Comparison of ENCODE assay signal across 9 mouse cellular contexts in genomic region chr2:117450172-117450865, GRCm38 (mm10).
DNase-seq lines count a peak whose midpoint lies in the region; ATAC-seq and TF ChIP-seq lines count a peak whose summit lies in the region.
"Had no signal": no experiment of that assay in that cellular context is flagged by ENCODE, and none has a peak within 500 bp of the region (broad histone marks: within the 10 kb centered on the region; RNA-seq: fewer than 3 reads in every experiment).

No protein-coding gene starts in this region.

- H3K36me3 ChIP-seq in E14TG2a.4 (ENCODE audit: insufficient read depth, low read length) = no peaks in the 10 kb centered on the region
- H3K36me3 ChIP-seq: limb, embryonic 12.5 days had no signal

- no peaks in the 10 kb centered on the region for H3K9me3 ChIP-seq in E14TG2a.4 (ENCODE audit: low read length)
- H3K9me3 ChIP-seq: limb, embryonic 12.5 days had no signal

- intact Hi-C loops in heart, postnatal 14 days (cut with DNase I) = no loop called here

- H3K4me3 ChIP-seq in E14TG2a.4 (replicated peaks; ENCODE audit: low read length) = no peak overlapping the region
- H3K4me3 ChIP-seq: limb, embryonic 12.5 days had no signal

- ATAC-seq in inflammation-experienced regulatory T-cells, adult 6 months = peak; percentile 49
- ATAC-seq in erythroid progenitor cell, adult 5-6 weeks (replicated peaks; ENCODE audit: low FRiP score, poor library complexity, severe bottlenecking) = no peak

- peaks cover 6% of the 10 kb centered on the region; the same call in 1 of the 2 replicates for H3K27me3 ChIP-seq in E14TG2a.4 (ENCODE audit: insufficient read depth, low read length)

- no peaks in the 10 kb centered on the region for H3K4me1 ChIP-seq in E14TG2a.4 (replicated peaks; ENCODE audit: low read depth, low read length)
- H3K4me1 ChIP-seq: limb, embryonic 12.5 days had no signal

- peak; percentile 63 for TF ChIP-seq CTCF in E14TG2a.4 (conservative IDR thresholded peaks at IDR 0.05; ENCODE audit: low read length)

- DNase-seq in heart, postnatal 14 days = peak; percentile 5 to 45
- no peak for DNase-seq in heart, adult 9 months (ENCODE audit: low spot score in 2 of 2)
- DNase-seq in embryo, embryonic 11 days = peak; percentile 57
- DNase-seq in lung, postnatal 14 days = peak; percentile 36
- DNase-seq in spleen, postnatal 36 days (ENCODE audit: low spot score in 2 of 2) = peak; percentile 34 to 39

Comparison
In these comparisons a context has a peak if more than half of its experiments do, and no peak if none do; other contexts are left out.
1. DNase-seq: peak in heart, postnatal 14 days (2 of 2), embryo, embryonic 11 days (single experiment), lung, postnatal 14 days (single experiment) and spleen, postnatal 36 days (2 of 2); none in heart, adult 9 months (0 of 2).